In genomic region chr8:33079867-33080585, GRCm38 (mm10) we compare ENCODE assay signal across 24 mouse cellular contexts.
DNase-seq lines count a peak whose midpoint lies in the region; TF ChIP-seq lines count a peak whose summit lies in the region.
"Had no signal": no experiment of that assay in that cellular context is flagged by ENCODE, and none has a peak within 500 bp of the region (broad histone marks: within the 10 kb centered on the region; RNA-seq: fewer than 3 reads in every experiment).

No protein-coding gene starts in this region.

- H3K79me2 ChIP-seq in myocyte (ENCODE audit: control insufficient read depth, insufficient read depth): no peaks in the 10 kb centered on the region

- peak; percentile 55 for DNase-seq in cerebellum, postnatal 14 days
- DNase-seq in cerebellum, adult 18-20 months: no peak
- peak; percentile 78 for DNase-seq in Muller cell, postnatal 12 days (ENCODE audit: inconsistent ontology term)
- DNase-seq in adrenal gland, postnatal 10 days: peak; percentile 24
- no peak for DNase-seq in urinary bladder, postnatal 25 days (ENCODE audit: low spot score)
- DNase-seq in yolk sac, embryonic 10.5 days (ENCODE audit: low spot score): no peak
- DNase-seq: cerebellum, adult 11-12 months; gastrocnemius, postnatal 25 days; heart, adult 11 months; heart, postnatal 4 days; kidney, adult 11 months; kidney, postnatal 14 days; layer of hippocampus, adult 9-11 months; right cerebral cortex, postnatal 4 days; thymus, adult 18-20 months had no signal

- no peak overlapping the region for H3ac ChIP-seq in myocyte (ENCODE audit: control insufficient read depth, insufficient read length)

- no peaks in the 10 kb centered on the region for H3K36me3 ChIP-seq in myocyte (ENCODE audit: control insufficient read depth, insufficient read depth)
- H3K36me3 ChIP-seq: forebrain, embryonic 10.5 days; forebrain, embryonic 15.5 days; hindbrain, embryonic 13.5 days; limb, embryonic 12.5 days; lung, embryonic 15.5 days; midbrain, embryonic 10.5 days; neural tube, embryonic 13.5 days had no signal

- no peak for TF ChIP-seq POLR2A in myocyte (IDR thresholded peaks at IDR 0.05; ENCODE audit: insufficient read length, low read depth)

- no peak overlapping the region for H3K4me3 ChIP-seq in myocyte
- H3K4me3 ChIP-seq: forebrain, embryonic 10.5 days; forebrain, embryonic 15.5 days; hindbrain, embryonic 13.5 days; limb, embryonic 12.5 days; lung, embryonic 15.5 days; midbrain, embryonic 10.5 days; neural tube, embryonic 13.5 days had no signal

- no peaks in the 10 kb centered on the region for H3K27me3 ChIP-seq in myocyte (ENCODE audit: control insufficient read depth, insufficient read depth, insufficient read length)
- H3K27me3 ChIP-seq: forebrain, embryonic 15.5 days; hindbrain, embryonic 13.5 days; limb, embryonic 12.5 days; lung, embryonic 15.5 days; neural tube, embryonic 13.5 days had no signal

- H3K4me2 ChIP-seq in myocyte (ENCODE audit: low read depth): peak overlapping the region; percentile 58
- H3K4me2 ChIP-seq: forebrain, embryonic 15.5 days; heart, embryonic 11.5 days; hindbrain, embryonic 13.5 days; limb, embryonic 12.5 days; lung, embryonic 15.5 days; neural tube, embryonic 13.5 days had no signal

TF ChIP-seq in myocyte, 11 proteins besides CTCF, POLR2A, EP300 and RAD21:
- TF ChIP-seq CEBPB (IDR thresholded peaks at IDR 0.05; ENCODE audit: insufficient read depth, poor library complexity, severe bottlenecking) (peak; percentile 96), USF1 (IDR thresholded peaks at IDR 0.05; ENCODE audit: low read depth) (no peak)

Comparison
In these comparisons a context has a peak if more than half of its experiments do, and no peak if none do; other contexts are left out.
1. DNase-seq: peak in cerebellum, postnatal 14 days (2 of 2), Muller cell, postnatal 12 days (single experiment) and adrenal gland, postnatal 10 days (single experiment); none in cerebellum, adult 18-20 months (0 of 2), urinary bladder, postnatal 25 days (single experiment) and yolk sac, embryonic 10.5 days (single experiment).